Mouse (Mus musculus) small intestine, adult 2 months (tissue): ENCODE measurements around the gene Thbs3.

Experiments used
- CTCF ChIP-seq: fragments of 200-500 bp; IDR thresholded peaks from 2 replicates; pipeline ENCODE4 v1.5.1; 2012; ENCODE audit warnings: low read depth, mild to moderate bottlenecking, control low read depth, inconsistent platforms, low read length, moderate library complexity, mixed read lengths; ENCODE audit not compliant: insufficient replicate concordance, insufficient read length; ENCODE audit errors: extremely low read depth
- POLR2A ChIP-seq: fragments of 200-500 bp; IDR thresholded peaks from 2 replicates; pipeline ENCODE4 v1.6.1; 2012; ENCODE audit warnings: low read depth, mild to moderate bottlenecking, control low read depth, inconsistent platforms, low read length, moderate library complexity

GRCm38 (mm10) chr3:89229276-89229675 lies 14.3 kb downstream of the Thbs3 start:
- no peak for TF ChIP-seq CTCF
- TF ChIP-seq POLR2A: no peak
